Mouse (Mus musculus) heart, adult 2 months (tissue): ENCODE results near the gene Apobec3.
"Not testable (repeated sequence)": the region's sequence is repeated elsewhere in the genome, so short reads cannot be mapped to it uniquely, and the experiment has no call there.

Experiments
- CTCF ChIP-seq: fragments of 200-600 bp; IDR thresholded peaks from 2 replicates; pipeline ENCODE4 v1.8.1; 2022; ENCODE audit warnings: antibody characterized with exemption, mild to moderate bottlenecking, moderate library complexity
- EP300 ChIP-seq: fragments of 200-500 bp; IDR thresholded peaks from 2 replicates; pipeline ENCODE4 v1.6.1; 2011; ENCODE audit warnings: low read depth, low read length, control low read depth; ENCODE audit not compliant: insufficient read depth

DNA sequence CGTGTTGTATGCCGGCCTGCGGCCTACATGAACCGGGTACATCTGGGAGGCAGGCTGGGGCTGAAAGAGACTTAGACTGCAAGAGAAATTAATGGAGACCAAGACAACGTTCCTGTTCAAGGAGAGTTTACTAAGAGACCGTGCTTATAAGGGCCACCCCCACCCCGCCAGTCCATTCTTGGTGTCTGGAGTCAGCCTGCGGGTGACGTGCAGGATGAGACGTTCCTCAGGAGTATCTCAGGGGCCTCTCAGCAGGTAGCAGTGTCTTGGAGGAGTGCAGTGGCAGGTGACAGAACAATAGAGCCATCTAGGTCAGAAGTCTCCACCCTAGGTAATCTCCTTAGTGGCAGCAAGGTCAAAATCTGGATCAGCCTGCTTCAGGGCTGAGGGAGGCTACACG, 13.2 kb downstream of the Apobec3 start:
- not testable (repeated sequence) for TF ChIP-seq CTCF, EP300
